Mouse (Mus musculus): ENCODE measurements around the gene Zcchc17.

- TF ChIP-seq MYOG (IDR thresholded peaks at IDR 0.05; ENCODE audit: control insufficient read depth in 1 of 3, insufficient read depth in 1 of 3, insufficient read length in 2 of 3, low read depth in 2 of 3) (no peak), POLR2A (IDR thresholded peaks at IDR 0.05; ENCODE audit: insufficient read length, low read depth) (no peak), MAX (IDR thresholded peaks at IDR 0.05; ENCODE audit: low read depth) (no peak), POLR2AphosphoS2 (IDR thresholded peaks at IDR 0.05; ENCODE audit: insufficient read length, low read depth) (no peak), E2F4 (IDR thresholded peaks at IDR 0.05; ENCODE audit: insufficient read depth) (no peak), TCF12 (IDR thresholded peaks at IDR 0.05; ENCODE audit: insufficient read depth, poor library complexity, severe bottlenecking) (no peak), REST (IDR thresholded peaks at IDR 0.05; ENCODE audit: insufficient read depth, insufficient read length) (no peak), MYOD1 (IDR thresholded peaks at IDR 0.05; ENCODE audit: control insufficient read depth in 1 of 3, insufficient read length in 2 of 3, low read depth in 2 of 3) (no peak), USF1 (IDR thresholded peaks at IDR 0.05; ENCODE audit: low read depth) (no peak)
These were observed 75.9 kb downstream of the Zcchc17 start for GRCm38 (mm10) chr4:130283826-130284225.

All from myocyte (in vitro differentiated cells).